Mouse (Mus musculus) right cerebral cortex, postnatal 4 days (tissue): ENCODE measurements around the gene Uqcr10.
"Not testable (repeated sequence)": the region's sequence is repeated elsewhere in the genome, so short reads cannot be mapped to it uniquely, and the experiment has no call there.

Experiments used
- DNase-seq: peaks from one replicate; pipeline ENCODE4 v3.0.0-alpha.2; 2022

Uqcr10 gene

GRCm38 (mm10) chr11:4712822-4713221, 8.7 kb upstream of the Uqcr10 start:
- DNase-seq = no peak

GRCm38 (mm10) chr11:4710188-4710587, 6.0 kb upstream of the Uqcr10 start:
- not testable (repeated sequence) for DNase-seq

GRCm38 (mm10) chr11:4705178-4705577, 1.0 kb upstream of the Uqcr10 start:
- DNase-seq = no peak

GRCm38 (mm10) chr11:4703688-4704071, 462 bp downstream of the Uqcr10 start:
- DNase-seq = no peak

GRCm38 (mm10) chr11:4700726-4701125, 3.4 kb downstream of the Uqcr10 start:
- no peak for DNase-seq

- DNase-seq = peak; percentile 35
Observed at GRCm38 (mm10) chr11:4697043-4697983, 6.8 kb downstream of the Uqcr10 start.

- DNase-seq = peak; percentile 17
Observed at GRCm38 (mm10) chr11:4692162-4692561, 12.0 kb downstream of the Uqcr10 start.

- DNase-seq = no peak
Observed at GRCm38 (mm10) chr11:4691213-4691612, 12.9 kb downstream of the Uqcr10 start.

- DNase-seq = no peak
Observed at GRCm38 (mm10) chr11:4690353-4690752, 13.8 kb downstream of the Uqcr10 start.

GRCm38 (mm10) chr11:4688632-4689380, 15.3 kb downstream of the Uqcr10 start:
- DNase-seq = no peak

GRCm38 (mm10) chr11:4687874-4688273, 16.3 kb downstream of the Uqcr10 start:
- no peak for DNase-seq

GRCm38 (mm10) chr11:4687027-4687426, 17.1 kb downstream of the Uqcr10 start:
- no peak for DNase-seq

GRCm38 (mm10) chr11:4685510-4685909, 18.6 kb downstream of the Uqcr10 start:
- DNase-seq = no peak

- DNase-seq = no peak
Observed at GRCm38 (mm10) chr11:4685071-4685470, 19.1 kb downstream of the Uqcr10 start.

- DNase-seq = no peak
Observed at GRCm38 (mm10) chr11:4684186-4684585, 20.0 kb downstream of the Uqcr10 start.

- no peak for DNase-seq
Observed at GRCm38 (mm10) chr11:4683516-4683915, 20.6 kb downstream of the Uqcr10 start.

- no peak for DNase-seq
Observed at GRCm38 (mm10) chr11:4680126-4680525, 24.0 kb downstream of the Uqcr10 start.

GRCm38 (mm10) chr11:4679441-4679832, 24.7 kb downstream of the Uqcr10 start:
- no peak for DNase-seq

GRCm38 (mm10) chr11:4678700-4679440, 25.3 kb downstream of the Uqcr10 start:
- DNase-seq = no peak

GRCm38 (mm10) chr11:4677250-4677872, 26.8 kb downstream of the Uqcr10 start:
- no peak for DNase-seq

GRCm38 (mm10) chr11:4675693-4676092, 28.4 kb downstream of the Uqcr10 start:
- no peak for DNase-seq

- no peak for DNase-seq
Observed at GRCm38 (mm10) chr11:4675126-4675562, 29.0 kb downstream of the Uqcr10 start.

- DNase-seq = no peak
Observed at GRCm38 (mm10) chr11:4674593-4674992, 29.5 kb downstream of the Uqcr10 start.
